Mouse (Mus musculus) bone marrow macrophage, adult 2 months (primary cell): ENCODE results near the gene Nmrk1.

Experiments
- CTCF ChIP-seq: IDR thresholded peaks from 2 replicates; pipeline ENCODE4 v1.5.1; 2012; ENCODE audit warnings: low read depth, mild to moderate bottlenecking, low read length, moderate library complexity
- POLR2A ChIP-seq: IDR thresholded peaks from 2 replicates; pipeline ENCODE4 v1.6.1; 2012; ENCODE audit warnings: mild to moderate bottlenecking, low read depth, low read length, borderline replicate concordance

DNA sequence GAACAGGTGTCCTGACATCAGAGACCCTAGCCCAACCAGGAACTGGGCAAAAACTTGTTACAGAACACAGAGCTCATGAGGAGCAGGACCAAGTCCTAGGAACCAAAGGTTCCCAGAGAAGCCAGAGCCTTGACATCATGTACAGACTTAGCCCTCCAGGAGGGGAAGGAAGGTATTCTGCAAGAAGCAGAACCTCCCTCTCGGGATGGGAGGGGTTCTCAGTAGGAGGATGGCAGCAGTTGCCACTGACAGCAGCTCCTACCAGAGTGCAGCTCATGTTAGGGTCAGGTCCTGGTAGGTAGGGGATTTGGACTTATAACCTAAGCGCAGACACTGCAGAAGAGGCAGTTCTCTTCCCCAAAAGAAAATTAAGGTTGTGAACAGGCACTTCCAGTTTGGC lies 7.9 kb upstream of the Nmrk1 start:
- TF ChIP-seq CTCF (no peak), POLR2A (no peak)
